Mouse (Mus musculus) 416B (cell line): Measurements from ENCODE around the gene Pqlc2.
A peak's percentile ranks its signal among the peaks of the same experiment; 100 is the strongest.

Experiments used
- DNase-seq: peaks from one replicate; pipeline ENCODE4 v3.0.0; 2011; ENCODE audit warnings: low read depth

Pqlc2 gene

GRCm38 (mm10) chr4:139305521-139305920 is 5.0 kb downstream of the Pqlc2 start:
- no peak for DNase-seq

DNA sequence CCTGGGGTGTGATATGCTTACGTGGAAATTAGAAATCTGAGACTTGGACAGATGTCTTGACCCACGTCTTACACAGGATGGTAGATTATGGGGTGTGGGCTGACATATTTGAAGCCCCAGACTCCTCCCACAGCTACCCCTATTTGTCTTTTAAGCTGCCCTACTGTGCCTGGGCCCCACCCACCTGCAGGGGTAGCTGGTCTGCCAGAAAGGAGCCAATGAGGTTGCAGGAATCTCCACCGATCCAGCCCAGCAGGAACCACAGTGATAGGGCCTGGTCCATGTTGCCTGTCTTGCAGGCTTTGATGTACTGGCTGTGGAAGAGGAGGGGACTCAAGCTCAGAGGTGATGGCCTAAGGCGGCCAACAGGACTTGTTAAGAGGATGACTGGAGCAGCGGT is 8.3 kb downstream of the Pqlc2 start:
- no peak for DNase-seq

DNA sequence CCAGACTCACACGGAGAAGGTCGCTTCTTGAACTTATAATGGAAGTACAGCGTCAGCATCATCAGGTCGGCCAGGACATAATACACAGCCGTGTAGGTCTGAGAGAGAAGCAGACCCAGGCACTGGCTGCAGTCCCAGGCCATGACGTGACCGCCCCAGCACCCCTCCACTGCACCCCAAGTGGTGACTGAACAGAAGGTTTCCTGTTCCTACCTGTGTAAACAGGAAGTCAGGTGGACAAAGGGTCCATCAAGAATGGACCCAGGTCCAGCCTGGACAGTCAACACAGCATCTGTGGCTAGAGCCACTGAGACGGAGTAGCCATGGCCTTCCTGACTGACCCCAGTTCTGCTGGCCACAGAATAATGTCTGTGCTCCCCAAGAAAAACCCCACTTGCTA is 8.7 kb downstream of the Pqlc2 start:
- DNase-seq: no peak

GRCm38 (mm10) chr4:139298671-139299366 is 11.7 kb downstream of the Pqlc2 start:
- DNase-seq: no peak

DNA sequence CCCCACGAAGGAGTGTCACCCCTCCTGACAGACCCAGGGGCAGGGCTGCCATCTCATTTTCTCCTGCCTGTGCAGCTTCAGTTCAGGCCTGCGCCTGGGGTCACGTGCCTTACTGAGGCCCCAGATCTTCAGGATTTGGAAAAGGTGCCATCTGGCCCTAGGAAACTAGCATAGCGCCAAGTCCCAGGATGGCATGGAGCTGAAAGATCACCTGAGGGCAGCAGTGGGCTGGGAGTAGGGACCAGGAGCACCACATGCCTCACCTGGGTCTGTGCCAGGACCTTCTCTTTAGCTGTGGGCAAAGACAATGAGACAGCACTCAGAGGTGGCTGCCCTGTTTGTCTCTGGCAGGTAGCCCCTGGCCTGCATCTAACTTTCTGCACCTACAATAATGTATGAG is 12.9 kb downstream of the Pqlc2 start:
- no peak for DNase-seq

DNA sequence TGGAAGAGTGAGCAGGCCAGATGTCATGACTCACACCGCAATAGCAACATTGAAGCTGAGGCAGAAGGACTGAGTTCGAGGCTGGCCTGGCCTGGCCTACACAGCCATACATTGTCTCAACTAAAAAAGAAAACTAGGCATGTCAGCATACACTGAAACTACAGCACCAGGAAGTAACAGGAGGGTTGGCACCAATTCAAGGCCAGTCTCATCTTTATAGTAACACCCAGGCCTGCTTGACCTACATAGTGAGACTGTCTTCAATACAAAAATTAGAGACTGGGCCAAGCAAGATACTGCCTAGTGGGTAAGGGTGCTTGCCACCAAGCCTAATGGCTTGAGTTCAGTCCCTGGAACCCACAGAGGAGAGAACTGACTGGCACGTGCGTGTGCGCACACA is 18.5 kb downstream of the Pqlc2 start:
- no peak for DNase-seq

GRCm38 (mm10) chr4:139291099-139291498 is 19.4 kb downstream of the Pqlc2 start:
- no peak for DNase-seq

GRCm38 (mm10) chr4:139289017-139289416 is 21.5 kb downstream of the Pqlc2 start:
- peak; percentile 63 for DNase-seq

- DNase-seq: peak; percentile 49
Observed at GRCm38 (mm10) chr4:139287122-139287863, 23.2 kb downstream of the Pqlc2 start.

DNA sequence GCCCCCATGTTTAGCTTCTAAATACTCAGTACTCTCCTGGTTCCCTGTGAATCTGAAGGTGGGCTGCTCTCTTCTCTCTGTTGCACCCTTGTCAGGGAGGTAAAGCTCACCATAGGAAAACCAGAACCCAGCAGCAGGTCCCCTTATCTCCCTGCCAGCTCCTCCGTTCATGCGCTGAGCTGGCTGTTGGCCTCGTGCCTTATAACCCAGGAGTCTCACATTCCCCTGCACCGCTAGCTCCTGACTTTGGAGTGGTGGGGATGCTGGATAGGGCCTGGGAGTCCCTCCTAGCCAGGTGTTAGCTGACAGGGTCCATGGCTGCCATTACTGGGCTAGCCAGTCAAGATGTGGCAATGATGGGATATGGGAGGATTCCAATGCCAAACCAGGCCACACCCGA is 24.3 kb downstream of the Pqlc2 start:
- DNase-seq: no peak

DNA sequence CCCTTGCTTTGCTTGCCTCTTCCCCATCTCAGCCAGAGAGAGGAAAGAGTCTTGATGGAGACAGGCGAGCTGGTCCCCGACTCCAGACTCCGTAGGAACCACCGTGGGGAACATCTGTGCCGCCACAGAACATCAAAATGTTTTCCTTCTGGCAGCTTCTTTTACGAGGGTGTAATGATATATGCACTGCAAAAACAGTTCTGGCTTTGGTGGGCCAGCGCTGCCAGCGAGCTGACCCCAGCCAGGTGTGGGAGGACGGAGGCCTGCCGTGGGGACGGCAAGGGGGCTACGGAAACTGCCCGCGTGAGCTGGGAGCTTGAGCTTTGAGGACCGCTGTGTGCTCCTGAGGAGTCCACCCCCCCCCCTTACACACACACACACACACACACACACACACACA is 25.6 kb downstream of the Pqlc2 start:
- DNase-seq: no peak

DNA sequence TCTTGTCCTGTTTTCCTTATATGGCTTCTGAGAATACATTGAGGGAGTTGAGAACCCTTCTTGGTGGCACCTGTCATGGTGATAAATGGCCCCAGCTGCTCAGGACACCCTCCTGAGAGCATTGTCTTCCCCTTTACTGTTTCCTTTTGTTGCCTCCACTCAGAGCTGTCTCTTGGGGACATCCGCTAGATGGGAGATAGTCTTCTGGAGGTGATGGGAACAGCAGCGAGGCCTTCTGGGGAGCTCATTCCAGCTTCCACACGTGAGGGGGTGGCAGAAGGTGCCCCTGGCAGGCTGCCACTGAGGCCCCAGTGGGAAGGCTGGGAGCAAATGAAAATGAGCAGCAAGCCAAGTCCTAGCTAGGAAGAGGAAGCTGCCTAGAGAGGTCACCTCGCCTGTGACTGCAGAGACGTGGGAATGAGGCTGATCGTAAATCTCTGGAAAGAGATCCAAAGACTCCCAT is 27.5 kb downstream of the Pqlc2 start:
- no peak for DNase-seq

DNA sequence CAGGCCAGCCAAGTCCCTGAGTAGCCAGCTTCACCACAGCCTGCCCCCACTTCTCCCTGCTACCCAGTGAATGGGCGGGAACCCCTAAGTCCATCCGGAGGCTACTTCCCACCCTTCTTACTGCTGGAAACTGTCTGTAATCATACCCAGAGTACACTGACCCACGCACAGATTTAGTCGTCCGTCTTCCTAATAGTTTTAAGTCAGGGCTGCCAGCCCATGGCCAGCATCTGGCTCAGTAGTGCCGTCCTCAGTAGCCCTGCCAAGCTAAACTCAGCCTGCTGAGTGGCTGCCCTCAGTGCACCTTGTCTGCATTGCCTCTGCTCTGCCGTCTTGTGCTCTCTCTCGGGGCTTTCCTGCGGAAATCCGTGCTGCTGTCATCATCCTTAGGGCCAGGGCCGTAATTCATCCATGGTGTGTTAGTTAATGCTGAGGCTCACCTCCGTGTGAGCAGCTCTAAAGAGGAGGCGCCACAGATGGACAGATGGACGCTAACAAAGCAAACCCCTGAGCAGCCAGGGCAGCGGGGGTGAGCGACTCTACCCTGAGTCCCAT is 28.6 kb downstream of the Pqlc2 start:
- DNase-seq: no peak

DNA sequence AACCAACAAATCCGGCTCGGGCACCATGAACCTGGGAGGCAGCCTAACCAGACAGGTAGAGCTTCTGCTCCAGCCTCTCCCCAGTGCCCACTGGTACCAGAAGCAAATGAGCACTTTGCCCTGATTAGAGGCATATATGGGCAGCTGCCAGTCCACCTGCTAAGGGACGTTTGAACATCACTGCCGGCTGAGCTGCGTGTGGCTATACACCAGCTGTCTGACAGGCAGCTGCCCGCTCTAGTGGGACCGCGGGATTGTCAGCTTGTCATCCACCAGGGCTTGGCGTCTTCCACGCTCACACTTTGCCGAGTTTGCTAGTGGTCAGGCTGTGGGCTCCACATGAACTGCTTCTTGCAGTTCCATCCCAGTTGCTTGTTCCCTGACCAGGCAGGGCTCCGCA is 30.0 kb downstream of the Pqlc2 start:
- DNase-seq: no peak

DNA sequence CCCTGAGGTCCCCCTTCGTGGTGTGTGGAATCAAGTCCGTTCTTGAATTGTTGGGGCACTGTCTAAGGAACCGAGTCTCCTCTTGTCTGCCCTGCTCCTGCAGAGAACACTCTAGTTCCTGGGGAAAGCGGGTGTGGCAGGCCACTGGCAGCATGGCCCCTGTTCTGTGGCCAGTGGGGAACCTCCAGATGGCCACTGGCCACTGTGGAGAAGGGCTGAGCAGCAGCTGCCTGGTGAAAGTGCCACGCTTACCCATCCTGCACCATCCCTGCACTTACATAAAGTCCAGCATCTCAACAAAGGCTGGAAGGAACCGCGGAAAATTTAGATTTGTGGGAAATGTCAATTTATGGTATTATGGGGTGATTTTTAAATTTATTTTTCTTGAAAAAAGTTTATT is 34.1 kb downstream of the Pqlc2 start:
- DNase-seq: no peak

- DNase-seq: no peak
Observed at GRCm38 (mm10) chr4:139274573-139274972, 35.9 kb downstream of the Pqlc2 start.

- no peak for DNase-seq
Observed at GRCm38 (mm10) chr4:139272951-139273680, 37.4 kb downstream of the Pqlc2 start.

DNA sequence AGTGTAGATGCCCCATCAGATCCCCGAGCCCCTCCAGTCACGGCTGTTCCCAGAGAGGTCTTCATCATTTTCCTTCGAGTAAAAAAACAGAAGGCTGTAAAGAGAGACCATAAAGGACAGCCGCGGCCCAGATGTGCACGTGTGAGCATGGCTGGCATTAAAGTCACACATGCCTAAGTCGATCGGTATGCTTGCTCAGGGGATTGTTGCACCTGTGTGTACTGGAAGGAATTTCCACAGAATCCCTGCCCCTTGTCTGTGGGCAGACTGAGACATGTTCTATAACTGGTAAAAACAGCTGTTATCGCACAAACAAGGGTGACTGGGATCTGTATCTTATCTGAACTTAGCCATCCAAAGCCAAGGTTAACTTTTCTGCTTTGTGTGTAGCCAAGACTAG is 38.9 kb downstream of the Pqlc2 start:
- DNase-seq: no peak

DNA sequence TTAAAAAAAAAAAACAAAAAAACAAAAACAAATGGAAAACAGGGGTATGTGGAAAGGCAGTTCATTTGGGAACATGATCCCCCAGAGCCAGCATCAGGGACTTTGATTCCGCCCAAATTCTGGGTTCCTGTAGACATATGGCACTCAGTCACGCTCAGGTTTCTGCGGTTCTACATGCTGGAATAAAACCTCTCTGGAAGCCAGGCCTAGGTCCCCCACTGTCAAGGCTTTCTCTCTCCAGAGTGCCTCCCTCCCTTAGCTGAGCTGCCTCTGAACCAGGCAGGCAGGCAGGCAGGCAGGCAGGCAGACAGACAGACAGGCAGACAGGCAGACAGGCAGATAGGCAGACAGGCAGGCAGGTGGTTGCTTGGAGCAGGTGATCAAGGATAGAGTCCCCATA is 40.3 kb downstream of the Pqlc2 start:
- DNase-seq: no peak

GRCm38 (mm10) chr4:139268242-139268641 is 42.3 kb downstream of the Pqlc2 start:
- peak; percentile 21 for DNase-seq

GRCm38 (mm10) chr4:139267335-139267734 is 43.2 kb downstream of the Pqlc2 start:
- DNase-seq: no peak

DNA sequence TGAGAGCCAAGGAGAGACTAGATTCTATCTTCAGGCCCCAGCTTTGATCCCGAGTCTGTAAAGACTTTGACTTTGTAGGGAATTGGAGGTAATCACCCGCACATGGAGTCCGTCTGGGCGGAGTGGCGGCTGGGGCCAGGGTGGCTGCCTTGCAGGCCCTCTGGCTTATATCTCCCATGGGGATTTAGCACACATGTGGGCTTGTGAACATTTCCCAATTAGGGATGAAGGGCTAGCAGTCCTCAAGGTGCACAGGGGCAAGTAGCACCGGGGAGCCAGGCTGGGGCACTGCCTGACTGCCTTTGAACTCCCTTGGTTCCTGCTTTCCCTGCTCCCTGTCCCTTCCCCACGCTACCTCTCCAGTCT is 44.0 kb downstream of the Pqlc2 start:
- no peak for DNase-seq
